Mouse (Mus musculus): Measurements from ENCODE around the gene Taf4. TPM values are rescaled to one million over a fixed set of nuclear protein-coding genes. Genes with fewer than 3 reads are reported as not detected.

Gene Taf4
- total RNA-seq, 2 experiments from 2014 or later = 24.5 to 27.9 TPM

DNA sequence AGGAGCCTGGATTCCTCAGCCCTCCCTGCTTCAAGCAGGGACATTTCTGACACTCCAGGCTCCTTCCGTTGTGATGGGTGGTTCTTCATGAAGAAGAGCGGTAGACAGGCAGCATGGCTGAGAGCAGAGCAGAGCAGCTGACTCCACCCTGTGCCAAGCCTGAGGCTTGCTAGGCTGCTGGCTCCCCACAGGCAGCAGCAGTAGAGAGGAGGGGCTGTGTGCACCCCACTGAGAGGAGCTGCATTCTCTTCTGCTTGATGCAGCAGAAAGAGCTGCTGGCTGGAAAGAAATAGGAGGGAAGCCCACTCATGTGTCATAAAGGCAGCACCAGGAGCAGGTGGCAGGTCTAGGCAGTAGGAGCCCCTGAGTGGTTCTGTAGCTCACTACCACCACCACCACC is 106.6 kb downstream of the Taf4 start:
- DNase-seq = peak; percentile 86
- intact Hi-C loops (cut with DNase I) = loop anchor here (5.0 to 10.0 kb wide), 2 partner anchors 425 to 1243 kb away; partner anchors contain the start of gene Cdh4

DNA sequence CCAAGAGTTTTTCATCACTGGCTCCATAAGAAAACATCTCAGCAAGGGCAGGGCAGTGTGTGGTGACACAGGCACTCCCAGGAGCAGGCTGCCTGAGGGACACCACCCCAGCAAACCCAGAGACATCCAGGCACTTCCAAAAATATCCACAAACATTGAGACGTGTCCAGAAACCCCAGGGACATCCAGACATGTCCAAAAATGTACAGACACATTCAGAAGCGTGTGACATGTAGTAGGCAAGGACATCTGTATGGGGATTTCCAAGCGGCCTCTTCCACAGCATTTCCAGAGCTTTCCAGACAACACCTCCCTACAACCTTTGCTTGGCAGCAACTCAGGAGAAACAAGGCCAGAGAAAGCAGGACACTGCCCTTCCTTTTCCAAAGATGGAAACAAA is 108.8 kb downstream of the Taf4 start:
- no peak for DNase-seq
- intact Hi-C loops (cut with DNase I) = no loop called here

DNA sequence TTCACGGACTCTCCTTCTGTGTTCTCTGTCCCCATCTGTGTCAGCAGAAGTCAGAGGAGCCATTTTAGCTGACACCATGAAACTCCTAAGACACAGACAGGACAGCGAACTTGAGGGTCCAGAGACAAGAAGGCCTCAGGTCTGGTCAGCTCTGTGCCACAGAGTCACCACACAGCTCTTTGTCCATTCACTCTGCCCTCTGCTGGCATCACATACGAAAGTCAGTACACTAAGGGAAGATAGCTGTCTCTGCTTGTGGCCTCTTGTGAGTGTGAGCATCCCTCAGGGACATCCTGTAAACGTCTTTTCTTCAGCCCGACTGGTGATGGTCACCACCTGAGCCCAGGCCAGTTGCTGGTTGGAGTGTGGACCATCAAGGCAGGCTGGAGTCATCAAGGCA is 111.3 kb downstream of the Taf4 start:
- intact Hi-C loops (cut with DNase I) = no loop called here
- DNase-seq = no peak

DNA sequence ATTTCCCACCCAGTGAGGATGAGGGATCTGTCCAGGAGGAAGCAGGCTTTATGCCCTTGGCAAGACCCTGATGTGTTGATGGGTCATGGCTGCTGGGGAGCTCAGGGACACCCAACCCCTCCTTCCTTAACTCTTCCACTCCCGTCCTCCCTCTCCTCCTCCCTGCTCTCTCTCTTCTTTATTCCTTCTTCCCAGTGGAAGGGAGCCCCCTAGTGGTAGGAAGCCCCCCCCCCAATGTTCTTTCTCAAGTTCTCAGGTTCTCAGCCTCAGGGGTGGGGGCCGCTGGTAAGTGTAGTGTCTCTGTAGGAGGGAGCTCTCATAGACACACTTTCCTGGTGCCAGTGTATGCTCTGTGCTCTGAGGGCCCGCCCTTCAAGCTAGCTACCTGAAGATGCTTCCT is 113.2 kb downstream of the Taf4 start:
- no peak for DNase-seq
- intact Hi-C loops (cut with DNase I) = no loop called here

DNA sequence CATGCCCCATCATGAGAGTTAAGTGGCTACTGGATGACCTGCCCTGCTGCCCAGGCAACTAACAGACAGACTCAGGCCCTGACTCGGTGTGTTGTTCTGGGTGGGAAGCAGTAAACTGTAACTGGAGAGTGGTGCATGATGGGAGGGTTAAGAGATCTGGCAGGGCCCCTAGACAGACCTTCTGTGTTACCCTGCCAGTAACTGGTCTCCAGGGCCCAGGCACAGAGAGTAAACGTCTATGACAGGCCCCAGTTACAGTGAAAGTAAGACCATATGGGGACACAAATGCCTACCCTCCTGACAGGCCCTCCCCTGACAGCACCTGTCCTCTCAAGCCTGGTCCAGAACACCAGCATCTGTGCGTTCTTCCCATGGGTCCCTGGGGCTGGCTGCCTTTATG is 113.8 kb downstream of the Taf4 start:
- intact Hi-C loops (cut with DNase I) = no loop called here

More for the DNA sequence above, 113.8 kb downstream of the Taf4 start:
- peak; percentile 50 for DNase-seq

Other genes with a start within 250 kb of the Taf4 start
- 100 to 1,000 TPM; 199 to 202 TPM for gene Lsm14b, start 48.3 kb upstream of the Taf4 start, total RNA-seq (2021)
- 100 to 1,000 TPM; 244 to 245 TPM for gene Psma7, start 65.8 kb upstream of the Taf4 start, total RNA-seq (2021)
- gene Ss18l1, start 65.9 kb upstream of the Taf4 start, total RNA-seq (2021) = 10 to 100 TPM; 59.2 to 60.9 TPM
- gene Mtg2, start 93.9 kb upstream of the Taf4 start, total RNA-seq (2021) = 10 to 100 TPM; 19.8 to 20.5 TPM
- gene Hrh3, start 127.8 kb upstream of the Taf4 start, total RNA-seq (2021) = 10 to 100 TPM; 16.6 to 17.4 TPM
- gene Osbpl2, start 142.7 kb upstream of the Taf4 start, total RNA-seq (2021) = 10 to 100 TPM; 61.9 to 64.5 TPM
- 100 to 1,000 TPM; 117 to 118 TPM for gene Adrm1, start 194.8 kb upstream of the Taf4 start, total RNA-seq (2021)
- 1 to 10 TPM; 6.3 to 6.5 TPM for gene Lama5, start 249.2 kb upstream of the Taf4 start, total RNA-seq (2021)

Data from left cerebral cortex, postnatal 4 days (tissue).